Mouse (Mus musculus) liver, embryonic 13.5 days (tissue): Measurements from ENCODE around the gene Yif1a. TPM values are rescaled to one million over a fixed set of nuclear protein-coding genes. Genes with fewer than 3 reads are reported as not detected.

Experiments used
- ATAC-seq: fragments of 200-750 bp; cut with Nextera tagmentation; 2 replicates; pipeline ENCODE4 v1.8.0; 2017; ENCODE audit warnings: low read depth, mild to moderate bottlenecking, moderate number of reproducible peaks, moderate library complexity
- DNase-seq: peaks from one replicate; pipeline ENCODE4 v3.0.0; 2022
- H3K27ac ChIP-seq: fragments of 300-500 bp; sonication (generic); 2 replicates; pipeline ENCODE4 v1.5.1; 2015; ENCODE audit warnings: moderate library complexity, mild to moderate bottlenecking, inconsistent platforms
- H3K27me3 ChIP-seq: fragments of 300-500 bp; sonication (generic); 2 replicates; pipeline ENCODE4 v1.6.1; 2015; ENCODE audit warnings: mild to moderate bottlenecking, inconsistent platforms
- H3K36me3 ChIP-seq: fragments of 300-500 bp; sonication (generic); 2 replicates; pipeline ENCODE4 v1.6.1; 2015; ENCODE audit warnings: mild to moderate bottlenecking, inconsistent platforms
- H3K4me1 ChIP-seq: fragments of 300-500 bp; sonication (generic); replicated peaks from 2 replicates; pipeline ENCODE4 v1.6.1; 2015; ENCODE audit warnings: inconsistent platforms
- H3K4me2 ChIP-seq: fragments of 300-500 bp; sonication (generic); 2 replicates; pipeline ENCODE4 v1.6.1; 2015; ENCODE audit warnings: inconsistent platforms, mild to moderate bottlenecking, moderate library complexity
- H3K4me3 ChIP-seq: fragments of 300-500 bp; sonication (generic); replicated peaks from 2 replicates; pipeline ENCODE4 v1.5.1; 2015; ENCODE audit warnings: mild to moderate bottlenecking, inconsistent platforms
- H3K9ac ChIP-seq: fragments of 300-500 bp; sonication (generic); 2 replicates; pipeline ENCODE4 v1.6.1; 2015; ENCODE audit warnings: mild to moderate bottlenecking, inconsistent platforms
- H3K9me3 ChIP-seq: fragments of 300-500 bp; sonication (generic); replicated peaks from 2 replicates; pipeline ENCODE4 v1.6.1; 2016; ENCODE audit warnings: inconsistent platforms
- WGBS: fragments of 180-500 bp; shearing (Covaris S2); methylation state at CpG from one replicate; pipeline ENCODE4 v1.1.7; 2015; ENCODE audit not compliant: insufficient replicate concordance; 5-methylcytosine and 5-hydroxymethylcytosine counted together
- polyA plus RNA-seq: library from polyadenylated mRNA; unstranded; fragments of >200 nt; fragmentation: Nextera tagmentation; extraction: Ambion mirVana; gene quantifications from 2 replicates; pipeline ENCODE4 v1.2.1, GENCODE M21; 2015

The Yif1a gene
- polyA plus RNA-seq, 1 experiment from 2014 or later: 46.6 TPM

GRCm38 (mm10) chr19:5093481-5094242 is 5.3 kb downstream of the Yif1a start:
- Histone ChIP-seq H3K4me1 (peaks cover 58% of the 10 kb centered on the region), H3K9ac (no peak overlapping the region; the same call in 1 of the 2 replicates), H3K4me3 (no peak overlapping the region), H3K27ac (no peak overlapping the region), H3K36me3 (peaks cover 30% of the 10 kb centered on the region), H3K4me2 (no peak overlapping the region), H3K27me3 (peaks cover 33% of the 10 kb centered on the region), H3K9me3 (no peaks in the 10 kb centered on the region)
- ATAC-seq (no peak), DNase-seq (no peak)
- WGBS: 63% methylated on average over 12 of the region's 12 CpGs

DNA sequence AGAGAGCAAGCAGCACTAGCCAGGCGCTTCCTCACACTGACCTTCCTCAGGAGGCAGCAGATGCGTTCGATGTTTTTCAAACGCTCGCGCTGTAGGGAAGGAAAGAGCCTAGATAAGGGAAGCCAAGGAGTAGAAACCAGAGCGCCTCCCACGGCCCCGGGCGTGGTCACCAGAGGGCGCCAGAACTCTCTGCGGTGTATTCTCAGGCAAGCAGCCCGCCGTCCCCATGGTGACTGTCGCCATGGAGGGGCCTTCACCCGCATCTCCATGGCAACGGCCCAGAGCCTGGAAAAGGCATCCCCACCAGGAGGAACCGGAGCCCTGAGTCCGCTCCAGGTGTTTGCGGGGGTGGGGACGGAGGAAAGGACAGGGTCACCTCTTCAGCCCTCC is 5.9 kb downstream of the Yif1a start:
- Histone ChIP-seq H3K4me3 (no peak overlapping the region), H3K36me3 (peaks cover 32% of the 10 kb centered on the region), H3K27ac (no peak overlapping the region), H3K4me1 (peaks cover 59% of the 10 kb centered on the region), H3K4me2 (no peak overlapping the region), H3K27me3 (peaks cover 33% of the 10 kb centered on the region), H3K9me3 (no peaks in the 10 kb centered on the region), H3K9ac (no peak overlapping the region; the same call in 1 of the 2 replicates)
- WGBS: 0% methylated on average over 21 of the region's 21 CpGs
- DNase-seq: peak; percentile 81
- ATAC-seq: peak; percentile 52

DNA sequence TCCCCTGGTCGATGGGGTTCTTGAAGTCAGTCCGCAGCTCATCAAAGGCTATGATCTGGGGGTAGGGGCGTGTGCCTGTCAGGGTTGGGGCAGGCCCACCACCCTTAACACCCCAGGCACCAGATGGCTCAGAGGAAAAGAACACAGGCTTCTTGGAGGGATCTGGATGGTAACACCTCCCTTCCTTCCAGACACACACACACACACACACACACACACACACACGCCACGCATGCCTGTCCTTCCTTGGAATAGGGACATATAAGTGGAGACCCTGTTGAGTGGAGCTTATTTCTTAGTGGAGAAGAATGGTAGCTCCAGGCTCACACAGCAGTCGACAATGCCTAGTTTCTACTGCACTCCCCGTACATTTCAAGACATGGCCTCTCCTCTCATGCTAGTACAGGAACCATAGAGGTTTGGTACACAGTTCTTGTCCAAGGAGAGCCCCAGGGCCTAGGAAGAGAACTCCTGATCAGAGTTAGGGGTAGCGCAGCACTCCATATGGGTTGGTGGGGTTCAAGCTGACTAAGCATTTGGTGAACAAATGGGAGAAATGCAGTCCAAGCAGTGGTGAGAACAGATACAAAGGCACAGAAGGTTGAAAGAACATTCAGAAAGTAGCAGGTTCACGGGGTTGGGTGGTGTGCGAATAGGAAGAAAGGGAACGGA is 6.5 kb downstream of the Yif1a start:
- H3K9ac ChIP-seq: no peak overlapping the region
- H3K27me3 ChIP-seq: peaks cover 33% of the 10 kb centered on the region
- H3K9me3 ChIP-seq: no peaks in the 10 kb centered on the region
- H3K36me3 ChIP-seq: peaks cover 35% of the 10 kb centered on the region
- no peak overlapping the region for H3K4me3 ChIP-seq
- peaks cover 56% of the 10 kb centered on the region for H3K4me1 ChIP-seq
- ATAC-seq (no peak), DNase-seq (no peak)
- H3K27ac ChIP-seq: no peak overlapping the region
- 47% methylated on average over 11 of the region's 11 CpGs for WGBS
- no peak overlapping the region for H3K4me2 ChIP-seq

DNA sequence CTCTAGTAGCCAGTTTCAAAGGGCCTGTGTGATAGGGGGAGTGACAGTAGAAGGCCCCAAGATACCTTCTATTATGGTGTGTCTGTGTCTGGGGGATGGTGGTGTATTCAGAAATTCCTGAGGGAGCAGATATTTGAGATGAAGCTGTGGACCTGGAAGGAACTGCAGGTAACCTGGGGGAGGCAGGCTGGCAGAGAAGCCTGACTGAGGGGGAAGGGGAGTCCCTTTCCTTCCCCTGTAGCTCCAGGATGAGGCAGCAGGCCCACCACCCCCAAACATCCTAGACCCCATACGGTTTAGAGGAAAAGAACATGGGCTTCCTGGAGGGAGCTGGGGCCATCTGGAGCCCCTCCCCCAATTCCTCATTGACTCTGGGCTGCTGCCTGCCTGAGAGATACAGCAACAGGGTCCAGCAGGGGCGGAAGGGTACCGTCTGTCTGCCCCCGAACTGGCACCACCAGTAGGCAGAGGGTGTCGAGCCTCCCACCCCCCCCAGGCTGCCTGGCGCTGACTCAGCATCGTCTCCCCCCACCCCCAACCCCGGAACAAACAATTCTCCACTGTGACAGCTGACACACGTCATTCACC is 7.6 kb downstream of the Yif1a start:
- H3K4me3 ChIP-seq: no peak overlapping the region
- no peak overlapping the region for H3K4me2 ChIP-seq
- peaks cover 56% of the 10 kb centered on the region for H3K4me1 ChIP-seq
- no peak overlapping the region for H3K9ac ChIP-seq
- no peak for ATAC-seq
- H3K27ac ChIP-seq: no peak overlapping the region
- H3K36me3 ChIP-seq: peaks cover 38% of the 10 kb centered on the region
- peaks cover 33% of the 10 kb centered on the region for H3K27me3 ChIP-seq
- H3K9me3 ChIP-seq: no peaks in the 10 kb centered on the region
- DNase-seq: no peak
- WGBS: 10% methylated on average over 9 of the region's 9 CpGs

GRCm38 (mm10) chr19:5097521-5098362 is 9.4 kb downstream of the Yif1a start:
- ATAC-seq (no peak), DNase-seq (no peak)
- H3K9me3 ChIP-seq: no peaks in the 10 kb centered on the region
- peak overlapping the region; percentile 63 for H3K9ac ChIP-seq
- WGBS: 7% methylated on average over 31 of the region's 31 CpGs
- peak overlapping the region; percentile 87 for H3K4me2 ChIP-seq
- H3K4me1 ChIP-seq: peaks cover 56% of the 10 kb centered on the region
- H3K27me3 ChIP-seq: peaks cover 33% of the 10 kb centered on the region
- peak overlapping the region; percentile 54 for H3K4me3 ChIP-seq
- H3K36me3 ChIP-seq: peaks cover 39% of the 10 kb centered on the region
- no peak overlapping the region for H3K27ac ChIP-seq

DNA sequence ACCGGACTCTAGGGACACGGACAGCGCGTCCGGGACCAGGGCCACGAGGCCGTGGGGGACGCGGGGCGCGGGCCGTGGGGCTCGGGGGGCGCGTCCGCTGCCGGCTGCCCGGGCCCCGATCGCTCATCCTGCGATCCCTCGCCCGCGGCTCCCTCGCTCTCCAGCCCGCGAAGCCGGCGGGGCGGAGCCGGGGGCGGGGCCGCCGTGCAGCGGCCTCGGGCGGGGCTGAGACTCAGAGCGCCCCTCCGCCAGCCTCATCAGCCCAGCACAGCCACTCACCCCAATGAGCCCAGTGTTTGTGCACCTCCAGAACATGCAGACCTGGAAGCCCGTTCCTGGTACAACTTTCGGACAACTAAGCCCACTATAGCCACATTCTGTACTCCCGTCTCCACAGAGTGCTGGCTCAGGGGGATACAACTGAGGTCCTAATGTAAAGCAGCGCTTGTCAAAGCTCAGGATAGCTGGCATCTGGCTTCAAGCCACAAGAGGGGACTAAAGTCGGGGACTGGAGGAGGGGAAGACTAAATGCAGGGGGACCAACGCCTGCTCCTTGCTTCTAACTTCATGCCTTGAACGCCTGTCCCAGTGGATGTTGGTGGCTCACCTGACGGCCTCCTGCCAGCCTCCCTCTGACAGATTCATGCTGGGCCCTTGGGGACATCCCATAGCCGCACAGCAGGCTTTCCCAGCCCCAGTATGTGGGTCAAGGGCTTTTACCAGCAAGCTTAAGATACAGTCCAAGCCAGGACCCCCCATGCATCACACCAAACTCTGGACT is 10.2 kb downstream of the Yif1a start, which contains the start of gene Cnih2:
Cnih2 (minus strand) TSS at position 159 of the 781 bp plus-strand sequence.
- peak within 1 kb of the TSS; percentile 63 for H3K9ac ChIP-seq
- H3K36me3 ChIP-seq: peaks cover 45% of the 10 kb centered on the region
- DNase-seq: peak; percentile 57
- peaks cover 55% of the 10 kb centered on the region for H3K4me1 ChIP-seq
- no peaks in the 10 kb centered on the region for H3K9me3 ChIP-seq
- no peak within 1 kb of the TSS for H3K27ac ChIP-seq
- peaks cover 33% of the 10 kb centered on the region for H3K27me3 ChIP-seq
- peak within 1 kb of the TSS; percentile 54 for H3K4me3 ChIP-seq
- peak within 1 kb of the TSS; percentile 87 for H3K4me2 ChIP-seq
- peak; percentile 67 for ATAC-seq
- 7% methylated on average over 42 of the region's 48 CpGs for WGBS

DNA sequence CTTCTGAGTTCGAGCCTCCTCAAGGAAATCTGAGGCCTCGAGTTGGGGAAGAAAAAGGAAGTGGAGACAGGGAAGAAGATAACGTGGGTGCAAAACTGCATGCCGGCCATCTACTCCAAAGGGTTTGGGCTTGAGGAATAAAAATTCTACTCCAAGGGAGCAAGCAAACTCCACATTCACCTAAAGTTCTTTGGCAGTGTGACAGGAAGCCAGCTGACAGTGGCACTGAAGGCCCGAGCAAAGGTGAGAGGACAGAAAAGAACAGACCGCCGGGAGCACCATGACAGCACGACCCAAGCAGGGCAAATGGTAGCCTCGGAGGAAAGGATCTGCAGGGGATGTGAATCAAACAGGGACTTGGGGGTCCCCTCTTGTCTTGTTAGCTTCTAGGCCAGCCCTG is 17.7 kb downstream of the Yif1a start:
- WGBS: 3% methylated on average over 9 of the region's 9 CpGs
- peak overlapping the region; percentile 83 for H3K4me3 ChIP-seq

GRCm38 (mm10) chr19:5106731-5107191 is 18.4 kb downstream of the Yif1a start, which contains the start of gene Rab1b:
TSS of gene Rab1b (minus strand) at chr19:5107072.
- Histone ChIP-seq H3K9ac (peak within 1 kb of the TSS; percentile 91), H3K36me3 (peaks cover 39% of the 10 kb centered on the region), H3K27ac (peak within 1 kb of the TSS; percentile 89), H3K27me3 (no peaks in the 10 kb centered on the region), H3K4me2 (peak within 1 kb of the TSS; percentile 95), H3K4me1 (peaks cover 43% of the 10 kb centered on the region), H3K9me3 (no peaks in the 10 kb centered on the region), H3K4me3 (peak within 1 kb of the TSS; percentile 83)
- WGBS: under 1% methylated on average over 45 of the region's 46 CpGs
- ATAC-seq: peak; percentile 94
- peak; percentile 98 for DNase-seq

More for the DNA sequence above, 17.7 kb downstream of the Yif1a start:
- DNase-seq (no peak), ATAC-seq (no peak)
- Histone ChIP-seq H3K4me2 (peak overlapping the region; percentile 95), H3K9me3 (no peaks in the 10 kb centered on the region), H3K27me3 (no peaks in the 10 kb centered on the region), H3K9ac (peak overlapping the region; percentile 91), H3K4me1 (peaks cover 43% of the 10 kb centered on the region), H3K36me3 (peaks cover 46% of the 10 kb centered on the region), H3K27ac (peak overlapping the region; percentile 89)

- Histone ChIP-seq H3K4me3 (peak overlapping the region; percentile 83), H3K4me2 (peak overlapping the region; percentile 95), H3K9me3 (no peaks in the 10 kb centered on the region), H3K27me3 (no peaks in the 10 kb centered on the region), H3K36me3 (peaks cover 29% of the 10 kb centered on the region), H3K4me1 (peaks cover 43% of the 10 kb centered on the region), H3K9ac (peak overlapping the region; percentile 41), H3K27ac (no peak overlapping the region)
- no peak for DNase-seq
- WGBS: 68% methylated on average over 18 of the region's 18 CpGs
- no peak for ATAC-seq
Observed at GRCm38 (mm10) chr19:5107556-5108270, 19.4 kb downstream of the Yif1a start.

DNA sequence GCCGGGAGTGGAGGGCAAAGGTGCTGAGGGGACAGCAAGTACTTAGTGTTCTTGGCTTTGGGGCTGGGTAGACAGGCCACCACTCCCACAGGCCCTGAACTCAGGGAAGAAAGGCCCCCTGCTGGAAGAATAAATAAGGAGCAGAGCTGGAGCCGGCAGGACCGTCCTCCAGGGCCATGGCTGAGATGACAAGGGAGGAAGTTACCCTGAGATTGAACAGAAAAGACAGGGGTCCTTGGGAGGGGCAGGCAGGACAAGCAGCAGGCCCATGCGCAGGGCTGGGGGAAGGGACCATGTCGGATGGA is 19.9 kb downstream of the Yif1a start:
- Histone ChIP-seq H3K4me3 (no peak overlapping the region), H3K27me3 (no peaks in the 10 kb centered on the region), H3K27ac (no peak overlapping the region; the same call in 1 of the 2 replicates), H3K36me3 (peaks cover 24% of the 10 kb centered on the region), H3K9me3 (no peaks in the 10 kb centered on the region), H3K4me1 (peaks cover 43% of the 10 kb centered on the region), H3K9ac (no peak overlapping the region), H3K4me2 (no peak overlapping the region)
- DNase-seq: no peak
- no peak for ATAC-seq
- 24% methylated on average over 5 of the region's 5 CpGs for WGBS
